Mouse (Mus musculus): Measurements from ENCODE around the gene Oprd1. TPM values are rescaled to one million over a fixed set of nuclear protein-coding genes. Genes with fewer than 3 reads are reported as not detected.

The Oprd1 gene
- total and polyA plus RNA-seq, 3 experiments, result 0.01 TPM; not detected in 2

- no peaks in the 10 kb centered on the region for H3K9me3 ChIP-seq (replicated peaks; ENCODE audit: insufficient read depth, low read length)
- H3K4me1 ChIP-seq (ENCODE audit: control insufficient read depth in 1 of 2, insufficient read depth in 2 of 2, low read length in 2 of 2), result peaks cover 7 to 31% of the 10 kb centered on the region in 2 experiments
- no peaks in the 10 kb centered on the region for H3K27me3 ChIP-seq (ENCODE audit: control insufficient read depth in 1 of 2, insufficient read depth in 2 of 2, low read length in 2 of 2)
- H3K36me3 ChIP-seq (ENCODE audit: control insufficient read depth in 1 of 2, insufficient read depth in 2 of 2, low read length in 2 of 2), result peaks cover 7 to 29% of the 10 kb centered on the region in 2 experiments
- no peak for DNase-seq (ENCODE audit: low read depth, low spot score)
- H3K9ac ChIP-seq (ENCODE audit: control insufficient read depth, low read depth, low read length, poor library complexity, severe bottlenecking), result no peak overlapping the region
- H3K79me2 ChIP-seq (ENCODE audit: control insufficient read depth, insufficient read depth, low read length, poor library complexity), result peaks cover 48% of the 10 kb centered on the region
- no peak overlapping the region for H3K27ac ChIP-seq (ENCODE audit: control insufficient read depth, low read depth, low read length)
- no peak overlapping the region for H3K4me3 ChIP-seq (ENCODE audit: control insufficient read depth in 1 of 2, insufficient read depth in 1 of 2, low read depth in 2 of 2, low read length in 2 of 2)
- TF ChIP-seq MEF2A (IDR thresholded peaks at IDR 0.05; ENCODE audit: extremely low read depth, insufficient replicate concordance, low read depth, low read length, poor library complexity, severe bottlenecking) (no peak), USF1 (IDR thresholded peaks at IDR 0.05; ENCODE audit: low read depth, low read length) (no peak), UBTF (IDR thresholded peaks at IDR 0.05; ENCODE audit: borderline replicate concordance, insufficient read depth, low read depth, low read length) (no peak), USF2 (IDR thresholded peaks at IDR 0.05; ENCODE audit: borderline replicate concordance in 1 of 2, insufficient read depth in 1 of 2, low read depth in 1 of 2, low read length in 2 of 2) (no peak), GABPA (IDR thresholded peaks at IDR 0.05; ENCODE audit: low read depth, low read length) (no peak), POLR2AphosphoS2 (IDR thresholded peaks at IDR 0.05; ENCODE audit: low read length) (no peak), POLR2AphosphoS5 (IDR thresholded peaks at IDR 0.05; ENCODE audit: borderline replicate concordance, low read depth, low read length) (no peak), RAD21 (IDR thresholded peaks at IDR 0.05; ENCODE audit: low read depth, low read length) (no peak), TAL1 (IDR thresholded peaks at IDR 0.05; ENCODE audit: low read length) (no peak), SMC3 (IDR thresholded peaks at IDR 0.05; ENCODE audit: low read depth, low read length) (no peak), TCF12 (IDR thresholded peaks at IDR 0.05; ENCODE audit: low read depth, low read length) (no peak), RCOR1 (IDR thresholded peaks at IDR 0.05; ENCODE audit: low read depth, low read length) (no peak), E2F4 (IDR thresholded peaks at IDR 0.05; ENCODE audit: borderline replicate concordance, low read depth, low read length) (no peak), BHLHE40 (IDR thresholded peaks at IDR 0.05; ENCODE audit: borderline replicate concordance, low read depth, low read length) (no peak), MYB (IDR thresholded peaks at IDR 0.05; ENCODE audit: low read depth, low read length) (no peak), ZMIZ1 (IDR thresholded peaks at IDR 0.05; ENCODE audit: low read depth, low read length) (no peak)
These were observed 72.6 kb downstream of the Oprd1 start for GRCm38 (mm10) chr4:132071674-132072073.

GRCm38 (mm10) chr4:132067938-132068235, 76.4 kb downstream of the Oprd1 start:
- H3K27ac ChIP-seq (ENCODE audit: control insufficient read depth, low read depth, low read length), result no peak overlapping the region
- no peak overlapping the region for H3K9ac ChIP-seq (ENCODE audit: control insufficient read depth, low read depth, low read length, poor library complexity, severe bottlenecking)
- H3K36me3 ChIP-seq (ENCODE audit: control insufficient read depth in 1 of 2, insufficient read depth in 2 of 2, low read length in 2 of 2), result peaks cover 13 to 35% of the 10 kb centered on the region in 2 experiments
- TF ChIP-seq UBTF (IDR thresholded peaks at IDR 0.05; ENCODE audit: borderline replicate concordance, insufficient read depth, low read depth, low read length) (no peak), RCOR1 (IDR thresholded peaks at IDR 0.05; ENCODE audit: low read depth, low read length) (no peak), CHD2 (IDR thresholded peaks at IDR 0.05; ENCODE audit: low read length) (no peak), ZKSCAN1 (IDR thresholded peaks at IDR 0.05; ENCODE audit: low read depth, low read length) (no peak), MXI1 (IDR thresholded peaks at IDR 0.05; ENCODE audit: low read depth, low read length) (no peak), GABPA (IDR thresholded peaks at IDR 0.05; ENCODE audit: low read depth, low read length) (no peak), MAZ (IDR thresholded peaks at IDR 0.05; ENCODE audit: low read depth, low read length) (no peak), TBP (IDR thresholded peaks at IDR 0.05; ENCODE audit: low read depth, low read length) (no peak), CTCF (IDR thresholded peaks at IDR 0.05 in 2 of 3, conservative IDR thresholded peaks at IDR 0.05 in 1 of 3; ENCODE audit: control insufficient read depth in 1 of 3, insufficient read depth in 1 of 3, low read depth in 2 of 3, low read length in 3 of 3, poor library complexity in 1 of 3, severe bottlenecking in 1 of 3) (no peak), ZNF384 (IDR thresholded peaks at IDR 0.05; ENCODE audit: low read depth, low read length) (no peak), POLR2AphosphoS2 (IDR thresholded peaks at IDR 0.05; ENCODE audit: low read length) (no peak), CHD1 (IDR thresholded peaks at IDR 0.05; ENCODE audit: low read depth, low read length) (no peak)
- DNase-seq (ENCODE audit: low read depth, low spot score), result no peak
- H3K27me3 ChIP-seq (ENCODE audit: control insufficient read depth in 1 of 2, insufficient read depth in 2 of 2, low read length in 2 of 2), result no peaks in the 10 kb centered on the region
- H3K4me3 ChIP-seq (ENCODE audit: control insufficient read depth in 1 of 2, insufficient read depth in 1 of 2, low read depth in 2 of 2, low read length in 2 of 2), result no peak overlapping the region
- H3K9me3 ChIP-seq (replicated peaks; ENCODE audit: insufficient read depth, low read length), result no peaks in the 10 kb centered on the region
- peaks cover 47% of the 10 kb centered on the region for H3K79me2 ChIP-seq (ENCODE audit: control insufficient read depth, insufficient read depth, low read length, poor library complexity)
- peaks cover 17 to 27% of the 10 kb centered on the region in 2 experiments for H3K4me1 ChIP-seq (ENCODE audit: control insufficient read depth in 1 of 2, insufficient read depth in 2 of 2, low read length in 2 of 2)
